Mouse (Mus musculus): ENCODE results near the gene Limch1. TPM values are rescaled to one million over a fixed set of nuclear protein-coding genes. Genes with fewer than 3 reads are reported as not detected.

Limch1 gene
- polyA plus RNA-seq, 1 experiment from 2014 or later, result 28.3 TPM

DNA sequence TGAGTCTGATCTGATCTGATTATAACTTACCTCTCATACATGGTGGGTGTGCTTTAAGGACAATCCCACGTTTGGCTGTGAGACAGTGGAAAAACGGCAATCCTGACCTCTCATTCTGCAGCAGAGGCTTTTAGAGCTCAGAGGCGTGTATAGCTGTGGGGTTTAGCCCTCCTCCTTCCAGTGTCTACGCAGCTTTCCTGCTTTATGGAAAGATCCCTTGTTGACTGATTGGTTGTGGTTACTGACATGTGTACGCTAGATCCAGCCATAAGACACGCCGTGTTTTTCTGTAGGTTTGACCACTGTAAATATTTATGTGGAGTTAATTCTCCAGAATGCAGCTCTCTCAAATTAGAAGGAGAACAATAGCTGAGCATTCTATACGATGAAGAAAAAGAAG lies 81.2 kb downstream of the Limch1 start:
- H3K4me1 ChIP-seq, result peaks cover 13% of the 10 kb centered on the region
- no peak overlapping the region for H3K27ac ChIP-seq
- H3K36me3 ChIP-seq (replicated peaks), result no peaks in the 10 kb centered on the region
- H3K4me3 ChIP-seq, result no peak overlapping the region
- no peaks in the 10 kb centered on the region for H3K27me3 ChIP-seq (ENCODE audit: poor library complexity, severe bottlenecking)
- no peaks in the 10 kb centered on the region for H3K9me3 ChIP-seq
- no peak for DNase-seq (ENCODE audit: extremely low spot score, low spot score)
- WGBS, result 85% methylated on average over 8 of the region's 8 CpGs

DNA sequence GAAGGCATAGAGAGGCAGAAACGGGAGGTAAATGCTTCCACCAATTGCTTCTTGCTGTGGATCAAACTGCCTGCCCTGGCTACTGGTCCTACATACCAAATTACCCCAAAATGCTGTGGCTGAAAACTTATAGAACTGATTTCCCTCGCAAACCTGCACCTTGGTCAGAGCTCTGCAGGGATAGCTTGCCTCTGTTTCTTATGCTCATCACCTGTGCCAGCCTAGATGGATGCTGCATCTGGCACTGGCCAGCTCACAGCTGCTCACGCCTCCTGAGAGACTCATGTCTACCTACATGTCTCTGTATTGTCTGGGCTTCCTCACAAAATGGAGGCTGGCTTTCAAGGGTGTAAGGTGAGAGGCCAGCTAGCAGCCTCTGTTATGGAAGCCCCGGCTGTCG lies 83.9 kb downstream of the Limch1 start:
- WGBS, result 87% methylated on average over 5 of the region's 5 CpGs
- H3K27me3 ChIP-seq (ENCODE audit: poor library complexity, severe bottlenecking), result no peaks in the 10 kb centered on the region
- no peak for DNase-seq (ENCODE audit: extremely low spot score, low spot score)

DNA sequence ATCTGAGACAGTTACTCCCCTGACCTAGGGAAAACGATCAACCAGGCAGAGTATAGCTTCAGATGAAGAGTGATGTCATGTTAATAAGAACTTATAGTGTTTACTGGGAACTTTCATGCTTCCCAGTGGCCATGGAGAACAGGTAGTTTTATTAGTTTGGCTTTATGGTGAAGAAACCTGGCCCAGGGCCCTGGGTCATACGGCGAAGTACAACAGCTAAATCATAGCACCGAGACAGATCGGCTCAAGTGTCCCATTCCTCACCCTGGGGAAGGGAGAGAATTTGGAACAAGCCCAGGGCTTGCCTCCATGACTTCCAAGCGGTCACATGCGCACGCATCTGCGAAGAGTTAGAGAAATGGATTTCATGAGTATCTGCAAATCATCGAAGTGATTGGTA lies 84.6 kb downstream of the Limch1 start:
- Histone ChIP-seq H3K27ac (no peak overlapping the region), H3K36me3 (replicated peaks) (no peaks in the 10 kb centered on the region), H3K27me3 (ENCODE audit: poor library complexity, severe bottlenecking) (no peaks in the 10 kb centered on the region), H3K9me3 (no peaks in the 10 kb centered on the region), H3K4me1 (no peaks in the 10 kb centered on the region), H3K4me3 (no peak overlapping the region)
- DNase-seq (ENCODE audit: extremely low spot score, low spot score), result no peak
- WGBS, result 96% methylated on average over 10 of the region's 10 CpGs

More for the DNA sequence above, 83.9 kb downstream of the Limch1 start:
- Histone ChIP-seq H3K27ac (no peak overlapping the region), H3K4me1 (no peaks in the 10 kb centered on the region), H3K9me3 (no peaks in the 10 kb centered on the region), H3K36me3 (replicated peaks) (no peaks in the 10 kb centered on the region), H3K4me3 (no peak overlapping the region)

DNA sequence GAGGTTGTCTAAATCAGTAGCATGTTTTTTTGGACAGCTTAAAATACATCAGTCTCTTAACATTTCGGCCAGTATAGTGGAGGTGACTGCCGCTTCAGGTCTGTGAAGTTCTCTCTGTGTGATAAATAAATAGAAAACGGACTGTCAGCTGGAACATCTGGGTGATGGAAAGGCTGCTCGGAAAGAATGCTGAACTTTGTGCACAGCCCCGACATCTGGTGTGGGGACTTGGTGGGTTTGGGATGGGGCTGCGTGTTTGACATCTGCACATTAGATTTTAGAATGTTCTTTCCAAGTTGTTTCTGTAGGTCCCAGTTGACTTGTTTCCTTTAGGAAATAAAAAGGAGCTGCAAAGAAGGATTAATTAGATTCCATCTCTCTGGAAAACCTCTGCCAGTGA lies 89.1 kb downstream of the Limch1 start:
- Histone ChIP-seq H3K4me1 (no peaks in the 10 kb centered on the region), H3K36me3 (replicated peaks) (no peaks in the 10 kb centered on the region), H3K9me3 (no peaks in the 10 kb centered on the region), H3K4me3 (no peak overlapping the region), H3K27me3 (ENCODE audit: poor library complexity, severe bottlenecking) (no peaks in the 10 kb centered on the region), H3K27ac (no peak overlapping the region)
- DNase-seq (ENCODE audit: extremely low spot score, low spot score), result no peak
- 79% methylated on average over 6 of the region's 6 CpGs for WGBS

DNA sequence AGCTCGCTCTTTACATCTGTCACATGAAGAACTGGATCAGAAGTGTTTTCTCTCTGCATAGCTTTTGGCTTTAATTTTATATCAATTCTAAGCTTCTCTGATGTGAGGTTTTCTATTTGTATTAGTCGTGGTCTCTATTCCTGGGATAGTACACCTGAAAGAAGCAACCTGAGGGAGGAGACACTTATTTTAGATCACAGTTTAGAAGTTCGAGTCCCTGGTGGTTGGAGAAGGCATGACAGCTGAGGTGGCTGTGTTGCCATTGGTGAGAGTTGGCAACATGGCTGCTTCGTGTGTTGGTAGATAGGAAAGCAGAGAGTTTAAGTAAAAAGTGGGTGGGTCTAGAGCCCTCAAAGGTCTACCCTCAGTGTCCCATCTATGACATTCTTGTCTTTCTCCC lies 91.3 kb downstream of the Limch1 start:
- Histone ChIP-seq H3K27me3 (ENCODE audit: poor library complexity, severe bottlenecking) (no peaks in the 10 kb centered on the region), H3K4me3 (no peak overlapping the region), H3K36me3 (replicated peaks) (no peaks in the 10 kb centered on the region), H3K4me1 (no peaks in the 10 kb centered on the region), H3K27ac (no peak overlapping the region), H3K9me3 (no peaks in the 10 kb centered on the region)
- 89% methylated on average over 4 of the region's 4 CpGs for WGBS
- no peak for DNase-seq (ENCODE audit: extremely low spot score, low spot score)

DNA sequence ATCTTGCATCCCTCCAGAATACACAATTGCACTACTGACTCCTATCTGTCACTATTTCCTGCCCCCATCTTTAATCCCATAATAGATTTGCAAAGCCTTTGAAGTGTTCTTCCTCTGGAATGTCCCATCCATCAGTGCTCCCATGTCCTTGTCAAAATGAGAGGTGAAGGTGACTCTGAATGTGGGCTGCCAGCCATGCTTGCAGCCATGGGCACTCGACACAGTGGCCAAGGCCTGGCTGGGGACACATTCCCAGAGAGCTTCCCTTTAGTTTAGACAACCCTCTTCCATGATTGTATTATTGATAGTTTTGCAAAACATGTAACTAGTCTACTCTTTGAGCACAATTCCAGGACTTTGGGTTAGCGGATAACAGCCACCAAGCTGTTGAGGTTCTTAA lies 96.3 kb downstream of the Limch1 start:
- Histone ChIP-seq H3K4me1 (no peaks in the 10 kb centered on the region), H3K27me3 (ENCODE audit: poor library complexity, severe bottlenecking) (no peaks in the 10 kb centered on the region), H3K27ac (no peak overlapping the region), H3K9me3 (no peaks in the 10 kb centered on the region), H3K4me3 (no peak overlapping the region), H3K36me3 (replicated peaks) (no peaks in the 10 kb centered on the region)
- DNase-seq (ENCODE audit: extremely low spot score, low spot score), result no peak
- WGBS, result 96% methylated on average over 2 of the region's 2 CpGs

DNA sequence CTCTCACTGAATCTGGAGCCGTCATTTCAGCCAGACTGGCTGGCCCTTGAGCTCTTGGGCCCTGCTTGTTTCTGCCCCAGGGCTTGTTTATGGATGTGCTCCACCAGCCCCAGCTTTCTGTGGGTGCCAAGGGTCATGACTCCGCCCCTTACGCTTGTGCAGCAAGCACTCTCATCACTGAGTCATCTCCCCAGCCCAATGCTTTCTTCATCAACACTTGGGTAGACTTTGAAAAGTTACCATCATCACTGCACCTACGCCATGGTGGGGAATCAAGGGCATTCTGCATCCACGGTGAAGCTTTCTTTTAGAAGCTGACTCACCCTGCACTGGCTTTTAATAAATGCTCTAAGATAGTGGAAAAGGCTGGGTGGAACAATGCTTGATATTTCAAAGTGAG lies 97.1 kb downstream of the Limch1 start:
- Histone ChIP-seq H3K4me1 (no peaks in the 10 kb centered on the region), H3K27me3 (ENCODE audit: poor library complexity, severe bottlenecking) (no peaks in the 10 kb centered on the region), H3K36me3 (replicated peaks) (no peaks in the 10 kb centered on the region), H3K9me3 (no peaks in the 10 kb centered on the region), H3K27ac (no peak overlapping the region), H3K4me3 (no peak overlapping the region)
- WGBS, result 91% methylated on average over 5 of the region's 5 CpGs
- DNase-seq (ENCODE audit: extremely low spot score, low spot score), result no peak

DNA sequence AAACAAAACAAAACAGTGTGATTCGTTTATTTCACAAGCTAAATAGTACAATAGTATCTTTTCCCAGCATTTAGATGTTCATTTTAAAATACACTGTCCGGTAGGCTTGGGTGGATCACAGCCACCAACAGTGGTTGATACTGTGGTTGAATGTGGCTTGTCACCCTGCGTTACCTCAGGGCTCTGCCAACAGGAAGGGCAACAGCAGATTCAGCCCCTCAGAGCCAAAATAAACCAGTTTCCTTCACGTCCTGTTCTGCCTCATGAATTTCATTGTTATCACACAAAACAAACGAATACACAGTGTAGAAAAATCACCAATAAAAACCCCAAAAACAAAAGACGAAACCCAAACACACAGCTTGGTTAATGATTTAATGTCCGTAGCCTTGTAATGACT lies 102.5 kb downstream of the Limch1 start:
- Histone ChIP-seq H3K4me3 (no peak overlapping the region), H3K27me3 (ENCODE audit: poor library complexity, severe bottlenecking) (no peaks in the 10 kb centered on the region), H3K4me1 (no peaks in the 10 kb centered on the region), H3K9me3 (no peaks in the 10 kb centered on the region), H3K27ac (no peak overlapping the region), H3K36me3 (replicated peaks) (no peaks in the 10 kb centered on the region)
- WGBS, result 84% methylated on average over 7 of the region's 7 CpGs
- no peak for DNase-seq (ENCODE audit: extremely low spot score, low spot score)

DNA sequence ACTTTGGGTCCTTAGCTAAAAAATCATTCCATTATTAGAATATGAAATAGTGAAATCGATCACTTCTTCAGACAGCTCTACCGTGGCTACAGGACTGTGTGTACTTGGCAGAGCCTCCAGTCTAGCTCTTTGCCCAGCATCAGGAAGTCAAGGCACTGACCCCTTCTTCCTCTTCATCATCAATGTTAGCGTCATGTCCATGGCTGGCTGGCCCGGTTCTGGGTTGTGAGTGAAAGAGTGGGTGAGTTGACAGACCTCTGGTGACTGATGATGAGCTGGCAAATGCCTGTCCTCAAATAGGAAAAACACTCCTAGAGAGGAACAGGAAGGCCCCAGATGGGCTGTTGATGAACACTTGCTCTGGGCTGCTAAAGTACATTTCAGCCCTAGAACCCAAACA lies 103.5 kb downstream of the Limch1 start:
- H3K36me3 ChIP-seq (replicated peaks), result no peaks in the 10 kb centered on the region
- H3K4me3 ChIP-seq, result no peak overlapping the region
- H3K4me1 ChIP-seq, result no peaks in the 10 kb centered on the region
- H3K9me3 ChIP-seq, result no peaks in the 10 kb centered on the region
- no peaks in the 10 kb centered on the region for H3K27me3 ChIP-seq (ENCODE audit: poor library complexity, severe bottlenecking)
- WGBS, result 89% methylated on average over 4 of the region's 4 CpGs
- H3K27ac ChIP-seq, result no peak overlapping the region
- no peak for DNase-seq (ENCODE audit: extremely low spot score, low spot score)

DNA sequence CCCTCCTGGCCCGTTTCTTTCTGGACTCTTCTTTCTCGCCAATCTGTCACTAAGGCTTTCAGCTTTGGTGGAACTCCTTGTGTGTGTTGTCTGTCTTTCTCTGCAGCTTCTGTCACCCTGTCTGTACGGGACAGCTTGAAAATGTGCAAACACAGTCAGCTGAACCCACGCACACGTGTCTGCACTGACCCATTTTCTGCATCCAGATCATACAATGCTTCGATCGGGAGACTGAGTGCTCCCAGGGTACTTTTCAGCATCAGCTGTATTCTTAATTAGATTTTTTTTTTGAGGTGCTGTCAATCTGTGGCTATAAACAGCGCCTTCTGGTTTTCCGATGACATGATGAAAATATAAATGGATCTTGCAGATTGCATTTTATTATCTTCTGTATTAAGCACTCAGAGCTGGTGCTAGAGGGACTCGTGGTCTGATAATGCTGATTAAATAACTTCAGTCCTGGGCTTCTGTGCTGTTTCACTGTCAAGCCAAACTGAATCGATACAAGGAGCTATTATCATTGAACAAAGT lies 105.2 kb downstream of the Limch1 start:
- Histone ChIP-seq H3K4me3 (no peak overlapping the region), H3K27ac (no peak overlapping the region), H3K4me1 (peaks cover 5% of the 10 kb centered on the region; the same call in 1 of the 2 replicates), H3K27me3 (ENCODE audit: poor library complexity, severe bottlenecking) (no peaks in the 10 kb centered on the region), H3K36me3 (replicated peaks) (no peaks in the 10 kb centered on the region), H3K9me3 (no peaks in the 10 kb centered on the region)
- WGBS, result 90% methylated on average over 11 of the region's 11 CpGs
- DNase-seq (ENCODE audit: extremely low spot score, low spot score), result no peak

DNA sequence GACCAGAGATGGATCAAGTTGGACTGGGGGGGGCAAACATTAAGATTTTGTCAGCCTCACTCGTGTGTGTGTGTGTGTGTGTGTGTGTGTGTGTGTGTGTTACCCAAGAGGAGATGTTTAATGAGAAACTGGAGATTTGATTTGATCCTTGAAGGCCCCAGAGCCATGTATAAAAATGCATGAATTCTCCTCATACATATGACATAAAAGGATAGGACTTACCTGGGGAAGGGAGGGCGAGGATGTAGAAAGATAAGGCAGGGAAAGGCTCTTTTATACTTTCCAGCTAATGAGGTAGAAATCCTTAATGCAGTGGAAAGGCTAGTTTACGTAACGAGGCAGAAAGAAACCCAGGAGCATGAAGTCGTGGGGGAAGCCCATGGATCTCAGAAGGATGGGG lies 106.1 kb downstream of the Limch1 start:
- H3K27ac ChIP-seq, result no peak overlapping the region
- H3K4me1 ChIP-seq, result peaks cover 6% of the 10 kb centered on the region; the same call in 1 of the 2 replicates
- H3K27me3 ChIP-seq (ENCODE audit: poor library complexity, severe bottlenecking), result no peaks in the 10 kb centered on the region
- no peaks in the 10 kb centered on the region for H3K9me3 ChIP-seq
- DNase-seq (ENCODE audit: extremely low spot score, low spot score), result no peak
- H3K36me3 ChIP-seq (replicated peaks), result no peaks in the 10 kb centered on the region
- WGBS, result 87% methylated on average over 5 of the region's 5 CpGs
- no peak overlapping the region for H3K4me3 ChIP-seq

DNA sequence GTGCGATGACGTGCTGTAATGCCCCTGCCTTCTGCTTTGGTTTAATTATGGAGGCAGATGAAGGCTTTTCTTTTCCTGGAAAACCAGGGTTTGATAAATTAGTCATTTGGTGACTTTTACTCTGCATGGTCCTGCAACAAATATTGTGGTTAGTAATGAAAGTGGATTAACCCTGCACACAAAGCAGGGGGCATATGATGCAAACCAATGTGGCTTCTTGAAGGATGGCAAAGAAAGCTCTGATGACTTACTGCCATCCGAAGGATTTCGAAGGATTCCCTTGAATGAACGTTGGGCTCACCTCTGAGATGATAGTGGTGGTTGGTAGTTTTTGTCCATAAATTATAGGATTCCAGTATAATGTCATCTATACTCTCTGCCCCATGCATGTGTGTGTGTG lies 108.6 kb downstream of the Limch1 start:
- H3K4me3 ChIP-seq, result no peak overlapping the region
- H3K9me3 ChIP-seq, result no peaks in the 10 kb centered on the region
- H3K27me3 ChIP-seq (ENCODE audit: poor library complexity, severe bottlenecking), result no peaks in the 10 kb centered on the region
- H3K4me1 ChIP-seq, result peaks cover 6% of the 10 kb centered on the region; the same call in 1 of the 2 replicates
- H3K27ac ChIP-seq, result no peak overlapping the region
- H3K36me3 ChIP-seq (replicated peaks), result no peaks in the 10 kb centered on the region
- DNase-seq (ENCODE audit: extremely low spot score, low spot score), result no peak
- WGBS, result 89% methylated on average over 5 of the region's 5 CpGs

DNA sequence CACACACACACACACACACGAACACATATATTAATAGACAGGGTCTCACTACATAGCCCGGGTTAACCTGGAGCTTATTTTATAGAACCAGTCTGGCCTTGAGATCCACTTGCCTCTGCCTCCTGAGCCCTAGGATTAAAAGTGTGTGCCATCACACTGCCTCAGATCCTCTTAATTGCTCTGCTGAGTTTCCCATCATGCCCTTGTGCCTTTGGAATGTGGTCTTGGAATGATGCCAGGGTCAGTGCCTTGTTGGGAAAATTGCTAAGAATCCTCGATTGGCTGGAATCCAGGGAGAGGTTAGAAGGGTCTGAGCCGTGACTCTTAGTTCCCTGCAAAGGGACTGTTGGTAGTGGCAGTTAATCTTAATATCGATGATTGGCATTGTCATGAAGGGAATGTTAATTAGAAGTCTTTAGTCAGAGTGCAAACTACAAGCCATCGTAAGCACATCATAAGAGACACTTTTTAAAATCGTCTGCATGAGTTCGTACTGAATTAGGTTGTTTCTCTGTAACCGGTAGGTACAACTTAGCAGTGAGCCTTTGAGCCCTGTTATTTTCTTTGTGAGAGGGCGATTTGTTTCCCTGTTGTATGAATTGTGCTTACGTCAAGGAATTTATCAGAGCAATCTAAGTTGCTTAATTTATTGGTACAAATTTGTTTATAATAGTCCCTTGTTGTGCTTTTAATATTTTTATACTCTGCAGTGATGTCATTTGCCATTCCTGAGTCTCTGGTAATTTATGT lies 109.9 kb downstream of the Limch1 start:
- WGBS, result 90% methylated on average over 11 of the region's 11 CpGs
- no peaks in the 10 kb centered on the region for H3K27me3 ChIP-seq (ENCODE audit: poor library complexity, severe bottlenecking)
- DNase-seq (ENCODE audit: extremely low spot score, low spot score), result no peak

More for the DNA sequence above, 109.9 kb downstream of the Limch1 start:
- no peaks in the 10 kb centered on the region for H3K9me3 ChIP-seq
- H3K4me1 ChIP-seq, result peaks cover 6% of the 10 kb centered on the region; the same call in 1 of the 2 replicates
- H3K4me3 ChIP-seq, result no peak overlapping the region
- H3K27ac ChIP-seq, result no peak overlapping the region
- no peaks in the 10 kb centered on the region for H3K36me3 ChIP-seq (replicated peaks)
